Mouse (Mus musculus): ENCODE data around the gene Tmem144.

Tmem144 gene

DNA sequence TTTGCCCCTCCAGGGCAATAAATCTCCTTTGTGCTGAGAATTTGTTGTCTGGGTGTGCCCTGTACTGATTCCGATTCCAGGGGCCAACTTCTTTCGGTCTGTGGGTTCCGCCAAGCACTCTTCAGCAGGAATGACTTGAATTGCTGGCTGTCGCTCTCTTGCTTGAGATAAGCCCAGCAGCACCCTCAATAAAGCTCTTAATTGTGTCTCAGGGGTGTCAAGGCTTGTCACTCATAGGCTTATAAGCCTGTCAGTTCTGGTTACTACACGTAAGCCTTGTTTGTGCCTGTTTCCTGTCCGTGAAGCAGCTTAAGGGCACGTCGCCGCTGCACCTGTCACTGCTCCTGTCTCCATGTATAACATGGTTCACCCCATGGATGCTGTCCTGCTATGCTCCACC lies 26.7 kb upstream of the Tmem144 start:
- no peak for TF ChIP-seq GATA4 (IDR thresholded peaks at IDR 0.05; ENCODE audit: insufficient replicate concordance, low read length)

DNA sequence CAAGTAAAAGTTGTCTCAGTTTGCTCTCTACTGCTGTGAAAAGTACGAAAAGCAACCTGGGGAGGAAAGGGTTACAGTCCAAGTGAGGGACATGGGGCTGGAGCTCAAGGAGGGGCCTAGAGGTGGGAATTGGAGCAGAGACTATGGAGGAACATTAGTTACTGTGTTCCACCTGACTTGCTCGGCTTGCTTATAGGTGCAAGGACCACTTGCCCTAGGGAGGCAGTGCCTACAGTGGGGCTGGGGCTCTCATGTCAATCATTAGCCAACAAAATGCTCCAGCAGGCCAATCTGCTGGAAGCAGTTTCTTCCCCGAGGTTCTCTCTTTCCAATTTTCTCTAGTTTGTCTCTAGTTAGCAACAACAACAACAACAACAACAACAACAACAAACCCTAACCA lies 25.8 kb upstream of the Tmem144 start:
- TF ChIP-seq GATA4 (IDR thresholded peaks at IDR 0.05; ENCODE audit: insufficient replicate concordance, low read length), result no peak

DNA sequence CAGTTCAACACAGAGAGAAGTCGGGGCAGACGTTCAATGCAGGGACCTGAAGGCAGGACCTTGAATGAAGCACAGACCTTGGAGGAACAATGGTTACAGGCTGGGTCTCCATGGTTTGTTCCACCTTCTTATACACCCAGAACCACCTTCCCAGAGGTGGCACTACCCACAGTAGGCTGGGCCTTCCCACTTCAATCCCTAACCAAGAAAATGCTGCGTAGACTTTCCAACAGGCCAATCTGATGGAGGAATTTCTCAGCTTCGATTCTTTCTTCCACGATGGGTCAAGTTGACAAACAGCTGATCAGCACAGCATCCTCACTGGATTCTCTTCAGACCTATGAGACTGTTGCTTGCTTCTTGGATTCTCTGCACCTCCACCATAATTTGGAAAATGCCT lies 22.9 kb upstream of the Tmem144 start:
- no peak for TF ChIP-seq GATA4 (IDR thresholded peaks at IDR 0.05; ENCODE audit: insufficient replicate concordance, low read length)

DNA sequence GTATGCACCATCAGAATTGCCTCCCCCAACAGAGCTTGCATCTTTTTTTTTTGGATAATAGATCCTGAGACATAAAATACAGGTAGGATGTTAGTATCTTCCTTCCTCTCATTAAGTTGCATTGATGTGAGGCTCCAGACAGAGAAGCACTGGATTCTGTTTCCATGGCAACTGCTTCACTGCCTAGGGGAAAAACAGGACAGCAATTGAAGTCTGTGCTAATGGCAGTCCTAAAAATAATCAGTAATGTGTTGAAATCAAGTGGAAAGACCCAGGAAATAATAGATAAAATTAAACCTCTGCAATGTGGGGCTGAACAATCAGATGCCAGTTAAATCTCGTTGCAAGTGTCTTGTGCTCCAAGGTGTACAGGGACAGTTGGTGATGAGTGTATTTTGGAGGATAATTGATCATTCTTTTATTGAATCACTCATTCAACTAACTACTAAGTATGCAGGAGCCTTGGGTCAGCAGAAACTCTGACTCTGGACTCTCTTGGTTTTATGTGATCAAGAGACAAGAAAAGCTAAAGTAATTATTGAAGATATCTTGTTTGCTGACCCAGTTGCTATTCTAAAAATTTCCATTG lies 14.6 kb upstream of the Tmem144 start:
- TF ChIP-seq GATA4 (IDR thresholded peaks at IDR 0.05; ENCODE audit: insufficient replicate concordance, low read length), result no peak

DNA sequence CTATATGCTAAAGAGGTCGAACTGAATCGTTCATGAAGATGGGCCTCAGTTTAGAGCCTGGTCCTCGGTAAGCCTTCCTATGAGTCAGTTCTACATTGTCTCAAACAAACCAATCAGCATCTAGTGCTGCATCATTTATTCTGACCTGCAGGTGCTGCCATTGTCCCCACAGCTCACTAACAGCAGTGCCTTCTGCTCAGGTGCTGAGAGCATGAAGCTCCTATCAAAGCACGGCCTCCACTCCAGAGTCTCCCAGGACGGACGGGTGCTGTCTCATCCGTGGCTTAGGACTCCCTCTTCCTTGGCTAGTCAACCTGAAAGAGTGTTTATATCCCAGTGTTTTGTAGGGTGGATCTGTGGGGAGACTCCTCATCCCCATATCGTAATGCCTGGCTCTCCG lies 14.0 kb upstream of the Tmem144 start:
- no peak for TF ChIP-seq GATA4 (IDR thresholded peaks at IDR 0.05; ENCODE audit: insufficient replicate concordance, low read length)

DNA sequence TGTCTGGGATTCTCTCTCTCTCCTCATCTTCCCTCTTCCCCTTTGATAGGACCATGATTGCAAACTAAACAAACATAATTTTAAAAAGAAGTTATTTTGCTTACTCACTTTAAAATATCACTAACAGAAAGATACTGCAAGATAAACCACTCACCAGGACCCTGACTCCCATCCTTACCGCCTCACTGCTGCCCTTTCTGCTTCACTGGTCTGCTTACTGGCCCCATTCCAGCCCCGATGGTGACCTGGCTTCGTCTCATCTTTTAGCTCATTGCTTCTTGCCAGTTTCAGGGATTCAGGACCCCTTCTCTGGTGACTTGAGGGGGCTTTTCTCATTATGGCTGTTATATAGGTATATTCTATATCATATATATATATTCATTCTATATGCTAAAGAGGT lies 13.5 kb upstream of the Tmem144 start:
- TF ChIP-seq GATA4 (IDR thresholded peaks at IDR 0.05; ENCODE audit: insufficient replicate concordance, low read length), result no peak

DNA sequence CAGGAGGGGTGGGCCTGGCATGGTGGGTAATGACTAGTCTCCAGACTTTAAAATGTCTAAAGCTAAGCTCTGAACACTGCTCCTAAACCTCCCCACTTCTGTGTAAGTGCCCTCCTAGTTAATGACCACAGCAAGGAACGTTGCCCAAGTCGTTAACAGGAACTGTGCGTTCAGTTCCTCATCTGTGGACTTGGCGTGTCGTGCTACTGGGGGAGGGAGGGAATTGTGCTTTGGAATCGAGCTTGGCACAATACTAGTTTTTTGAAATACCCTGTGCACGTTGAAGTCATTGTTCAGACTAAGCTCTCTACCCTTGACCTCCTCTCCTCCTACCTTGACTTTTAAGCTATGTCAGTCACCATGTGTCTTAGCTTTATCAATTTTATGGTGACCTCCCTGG lies 12.3 kb upstream of the Tmem144 start:
- no peak for TF ChIP-seq GATA4 (IDR thresholded peaks at IDR 0.05; ENCODE audit: insufficient replicate concordance, low read length)

DNA sequence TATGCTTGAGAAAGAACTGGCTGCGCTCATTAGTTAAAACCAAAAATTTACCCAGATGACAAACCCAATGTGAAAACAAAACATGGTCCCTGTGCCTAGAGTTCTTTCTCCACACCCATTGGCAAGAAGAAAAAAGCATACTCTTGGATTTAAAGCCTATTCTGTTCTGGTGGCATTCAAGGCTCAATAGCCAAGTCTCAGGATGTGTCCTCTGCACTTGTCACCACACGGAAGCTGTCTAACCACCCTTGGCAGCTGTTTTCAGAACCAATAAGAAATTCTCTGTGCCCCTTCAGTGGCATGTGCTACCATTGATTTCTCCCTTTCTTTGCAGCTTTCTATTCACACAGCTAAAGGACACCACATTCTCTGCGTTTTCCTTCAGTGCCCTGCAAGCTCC lies 5.6 kb upstream of the Tmem144 start:
- no peak for TF ChIP-seq GATA4 (IDR thresholded peaks at IDR 0.05; ENCODE audit: insufficient replicate concordance, low read length)

DNA sequence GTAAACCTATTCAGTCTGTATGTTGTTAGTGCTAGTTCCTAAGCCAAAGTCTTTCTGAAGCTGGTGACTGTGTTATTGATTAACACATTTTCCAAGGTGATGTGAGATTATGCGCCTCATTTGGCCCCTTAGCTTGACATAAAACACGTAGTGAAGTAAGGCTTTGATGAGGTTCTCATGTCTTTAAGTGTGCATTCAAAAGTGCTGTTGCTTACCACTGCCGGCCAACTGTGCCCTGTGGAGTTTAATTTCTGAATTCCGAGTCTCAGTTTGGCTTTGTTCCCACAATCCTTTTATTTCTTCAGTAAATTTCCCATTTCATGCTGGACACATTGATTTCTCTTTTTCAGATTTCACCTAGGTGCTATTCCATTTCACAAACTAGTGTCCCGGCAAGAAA lies 5.2 kb upstream of the Tmem144 start:
- TF ChIP-seq GATA4 (IDR thresholded peaks at IDR 0.05; ENCODE audit: insufficient replicate concordance, low read length), result no peak

DNA sequence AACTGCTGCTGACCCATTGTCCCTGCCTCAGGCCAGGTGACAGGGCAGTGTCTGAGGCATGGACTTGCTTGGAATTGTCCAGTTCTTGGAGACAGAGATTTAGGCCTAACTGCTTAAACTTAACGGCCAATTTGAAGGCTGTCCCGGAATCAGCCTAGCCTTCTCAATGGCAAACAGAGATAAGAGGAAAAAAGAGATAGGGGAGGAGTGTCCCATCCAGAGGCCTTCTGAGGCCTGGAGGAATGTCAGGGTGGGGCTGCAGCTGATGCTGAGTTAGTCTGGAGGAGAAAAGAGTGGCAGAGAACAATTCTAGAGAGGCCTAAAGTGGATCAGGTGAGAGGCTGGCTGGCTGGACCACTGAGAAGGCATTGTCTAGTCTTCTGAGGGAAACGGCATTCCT lies 465 bp downstream of the Tmem144 start:
- no peak for TF ChIP-seq GATA4 (IDR thresholded peaks at IDR 0.05; ENCODE audit: insufficient replicate concordance, low read length)

DNA sequence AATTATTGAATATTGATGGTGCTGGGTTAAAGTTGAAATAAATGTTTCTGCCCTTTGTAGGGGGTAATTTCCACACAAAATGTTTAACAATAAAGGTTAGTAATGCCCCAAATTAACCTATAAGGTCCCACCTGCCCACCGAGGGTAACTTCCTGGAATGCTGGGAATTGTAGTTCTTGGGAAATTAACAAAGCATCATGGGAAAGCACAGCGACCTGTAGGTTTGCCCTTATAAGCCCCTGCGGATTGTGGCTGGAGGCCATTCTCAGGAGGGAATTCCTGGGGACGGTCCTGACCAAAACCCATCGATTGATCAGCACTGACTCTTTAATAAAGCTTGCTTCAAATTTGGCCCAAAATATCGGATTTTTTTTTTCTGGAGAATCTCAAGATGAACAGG lies 1.9 kb downstream of the Tmem144 start:
- TF ChIP-seq GATA4 (IDR thresholded peaks at IDR 0.05; ENCODE audit: insufficient replicate concordance, low read length), result no peak

DNA sequence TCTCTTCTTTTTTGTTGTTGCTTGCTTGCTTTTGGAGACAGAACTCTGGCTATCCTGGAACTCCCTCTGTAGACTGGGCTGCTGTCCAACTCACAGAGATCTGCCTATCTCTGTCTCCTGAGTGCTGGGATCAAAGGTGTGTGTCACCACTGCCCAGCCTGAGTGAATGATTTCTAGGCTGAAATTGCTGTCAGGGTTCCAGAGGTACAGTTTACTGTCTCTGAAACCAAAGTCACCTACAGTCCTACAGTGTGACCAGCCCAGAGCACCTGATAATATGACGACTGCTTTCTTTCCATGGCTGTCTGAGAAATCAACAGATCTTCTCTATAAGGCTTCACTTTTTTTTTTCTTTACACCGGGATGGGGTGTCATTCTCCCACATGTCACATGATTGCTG lies 3.0 kb downstream of the Tmem144 start:
- no peak for TF ChIP-seq GATA4 (IDR thresholded peaks at IDR 0.05; ENCODE audit: insufficient replicate concordance, low read length)

DNA sequence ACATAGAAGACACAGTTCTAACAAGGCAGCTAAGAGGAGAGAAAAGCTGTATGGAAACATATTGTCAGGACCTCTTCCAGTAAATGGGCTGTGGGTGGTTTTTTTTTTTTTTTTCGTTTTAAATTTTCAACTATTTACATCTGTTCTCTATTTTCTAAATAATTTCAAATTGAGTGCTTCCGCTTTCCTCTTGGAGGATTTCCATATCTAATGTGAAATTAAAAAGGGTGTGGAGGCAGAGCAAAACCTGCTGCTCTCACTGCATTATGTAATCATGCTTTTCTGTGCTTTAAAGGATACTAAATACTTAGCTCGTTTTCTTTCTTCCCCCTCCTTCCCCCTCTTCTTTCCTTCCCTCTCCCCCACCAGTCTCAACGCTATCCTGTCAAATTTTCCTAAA lies 3.7 kb downstream of the Tmem144 start:
- no peak for TF ChIP-seq GATA4 (IDR thresholded peaks at IDR 0.05; ENCODE audit: insufficient replicate concordance, low read length)

DNA sequence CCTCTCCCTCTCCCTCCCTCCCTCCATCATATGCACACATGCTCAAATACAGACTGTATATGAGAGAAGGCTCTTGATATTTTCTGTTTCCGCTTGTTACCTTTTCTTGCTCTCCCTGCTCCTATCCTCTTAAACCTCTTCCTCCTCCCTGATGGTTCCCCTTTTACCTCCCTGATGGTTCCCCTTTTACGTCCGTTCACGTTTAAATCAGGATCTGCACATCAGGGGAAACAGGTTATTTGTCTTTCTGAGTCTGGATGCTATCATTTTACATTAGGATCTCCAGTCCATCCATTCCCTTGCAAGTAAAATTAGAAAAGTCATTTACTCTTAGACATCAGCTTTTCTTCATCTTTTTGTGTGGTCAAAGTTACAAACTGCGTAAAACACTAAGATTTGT lies 5.9 kb downstream of the Tmem144 start:
- no peak for TF ChIP-seq GATA4 (IDR thresholded peaks at IDR 0.05; ENCODE audit: insufficient replicate concordance, low read length)

DNA sequence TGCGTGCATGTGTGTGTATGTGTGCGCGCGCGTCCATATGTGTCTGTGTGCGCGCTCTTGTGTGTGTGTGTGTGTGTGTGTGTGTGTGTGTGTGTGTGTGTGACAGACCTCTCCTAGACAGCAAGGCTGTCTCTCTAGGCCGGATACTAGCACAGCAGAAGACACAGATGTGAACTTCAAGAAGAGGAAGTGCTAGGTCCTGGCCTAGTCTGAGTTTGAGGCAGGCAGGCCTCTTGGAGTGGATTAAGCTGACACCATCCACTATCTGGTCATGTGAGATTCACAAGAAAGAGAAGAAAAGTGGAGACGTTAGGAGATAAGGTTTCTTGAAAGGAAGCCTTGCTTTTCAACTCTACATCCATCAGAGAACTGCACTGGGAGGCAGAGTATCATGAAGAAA lies 8.6 kb downstream of the Tmem144 start:
- TF ChIP-seq GATA4 (IDR thresholded peaks at IDR 0.05; ENCODE audit: insufficient replicate concordance, low read length), result no peak

DNA sequence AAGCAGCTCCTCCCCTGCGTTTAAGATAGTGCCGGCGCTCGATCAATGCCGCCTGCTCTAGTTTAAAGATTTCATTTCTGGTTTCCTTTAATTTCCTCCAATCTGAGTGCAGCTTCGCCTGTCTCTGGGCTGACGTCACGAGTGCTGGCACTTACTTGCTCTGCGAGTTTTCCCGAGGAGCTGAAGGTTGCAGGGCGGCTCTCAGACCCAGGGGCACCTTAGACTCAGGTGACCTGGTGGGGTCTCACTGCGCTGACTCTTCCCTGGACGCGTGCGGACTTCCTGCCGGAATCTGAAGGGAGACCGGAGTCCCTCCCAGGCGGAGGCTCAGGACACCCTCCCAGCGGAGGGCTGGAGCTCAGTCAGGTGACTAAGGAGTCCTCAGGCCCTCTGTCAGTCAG lies 10.0 kb downstream of the Tmem144 start:
- no peak for TF ChIP-seq GATA4 (IDR thresholded peaks at IDR 0.05; ENCODE audit: insufficient replicate concordance, low read length)

DNA sequence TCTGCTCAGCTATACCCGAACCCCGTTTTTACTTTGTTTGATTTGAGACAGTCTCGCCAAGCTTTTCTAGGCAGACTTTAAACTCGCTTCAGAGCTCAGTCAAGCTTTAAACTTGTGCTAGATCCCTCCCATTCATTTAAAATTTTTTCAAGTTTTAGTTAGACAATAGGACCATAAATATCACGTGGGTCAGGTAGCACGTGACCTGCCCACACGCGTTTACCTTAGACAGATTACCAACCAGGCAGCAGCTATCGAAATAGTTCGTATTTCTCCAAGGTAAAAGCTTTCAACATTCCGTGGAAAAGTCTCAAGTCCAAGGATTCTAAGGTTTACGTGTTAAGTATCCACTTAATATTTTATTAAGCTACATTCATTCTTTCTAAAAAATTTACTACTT lies 10.4 kb downstream of the Tmem144 start:
- TF ChIP-seq GATA4 (IDR thresholded peaks at IDR 0.05; ENCODE audit: insufficient replicate concordance, low read length), result no peak

DNA sequence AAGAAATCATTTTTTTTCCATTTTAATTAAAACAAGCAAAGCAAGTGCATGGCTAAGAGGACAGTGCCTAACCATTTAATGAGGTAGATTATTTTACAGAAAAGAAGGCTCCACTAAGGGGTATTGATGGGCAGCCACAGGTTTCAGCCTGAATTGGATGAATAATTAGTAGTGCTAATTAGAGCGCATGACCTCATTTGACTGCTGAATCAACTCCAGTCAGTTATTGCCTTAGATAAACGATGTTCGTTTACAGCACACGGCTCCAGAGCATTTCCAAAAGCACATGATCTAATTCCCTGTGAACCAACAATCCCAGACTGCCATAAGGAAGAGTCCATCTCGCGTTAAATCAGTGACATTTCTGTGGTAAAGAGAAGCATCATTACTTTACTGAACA lies 11.1 kb downstream of the Tmem144 start:
- no peak for TF ChIP-seq GATA4 (IDR thresholded peaks at IDR 0.05; ENCODE audit: insufficient replicate concordance, low read length)

Measured in liver, adult (tissue).